Mouse (Mus musculus) kidney, adult 8-10 months (tissue): ENCODE data around the gene Ccdc57.

ENCODE experiments used
- DNase-seq, 2 experiments: peaks; one replicate each; pipeline ENCODE4 v3.0.0; 2022

Gene Ccdc57

GRCm38 (mm10) chr11:120820546-120820945, 112.1 kb downstream of the Ccdc57 start:
- no peak for DNase-seq

- DNase-seq, result no peak
Observed at GRCm38 (mm10) chr11:120819556-120819955, 113.1 kb downstream of the Ccdc57 start.

- no peak for DNase-seq
Observed at GRCm38 (mm10) chr11:120818251-120818650, 114.4 kb downstream of the Ccdc57 start.

- DNase-seq, result no peak
Observed at GRCm38 (mm10) chr11:120817358-120817757, 115.3 kb downstream of the Ccdc57 start.

- DNase-seq, result no peak
Observed at GRCm38 (mm10) chr11:120812068-120812467, 120.6 kb downstream of the Ccdc57 start.

GRCm38 (mm10) chr11:120808010-120808409, 124.7 kb downstream of the Ccdc57 start:
- DNase-seq, result no peak

GRCm38 (mm10) chr11:120805375-120806298, 127.0 kb downstream of the Ccdc57 start:
- DNase-seq, result no peak

- no peak for DNase-seq
Observed at GRCm38 (mm10) chr11:120804769-120805168, 127.9 kb downstream of the Ccdc57 start.

- no peak for DNase-seq
Observed at GRCm38 (mm10) chr11:120804274-120804673, 128.4 kb downstream of the Ccdc57 start.

GRCm38 (mm10) chr11:120800061-120800904, 132.4 kb downstream of the Ccdc57 start:
- DNase-seq, result peak; percentile 85 to 93

GRCm38 (mm10) chr11:120799316-120799890, 133.3 kb downstream of the Ccdc57 start:
- no peak for DNase-seq

- no peak for DNase-seq
Observed at GRCm38 (mm10) chr11:120798244-120798643, 134.4 kb downstream of the Ccdc57 start.

GRCm38 (mm10) chr11:120796614-120796946, 136.1 kb downstream of the Ccdc57 start:
- DNase-seq, result no peak

- DNase-seq, result peak; percentile 94 to 97
Observed at GRCm38 (mm10) chr11:120795756-120796613, 136.7 kb downstream of the Ccdc57 start, which contains the start of gene Dus1l. TSS of gene Dus1l (minus strand) at chr11:120796403.

- DNase-seq, result no peak
Observed at GRCm38 (mm10) chr11:120792652-120793051, 140.0 kb downstream of the Ccdc57 start.

GRCm38 (mm10) chr11:120789810-120790209, 142.9 kb downstream of the Ccdc57 start:
- DNase-seq, result no peak

- no peak for DNase-seq
Observed at GRCm38 (mm10) chr11:120789355-120789754, 143.3 kb downstream of the Ccdc57 start.

- DNase-seq, result peak; percentile 55 to 57
Observed at GRCm38 (mm10) chr11:120788460-120788859, 144.2 kb downstream of the Ccdc57 start.

GRCm38 (mm10) chr11:120785145-120785544, 147.5 kb downstream of the Ccdc57 start:
- DNase-seq, result no peak

- DNase-seq, result peak; percentile 74 to 82
Observed at GRCm38 (mm10) chr11:120784064-120784791, 148.4 kb downstream of the Ccdc57 start, which contains the start of the genes Rfng and Gps1. TSS of gene Rfng (minus strand) at chr11:120784207. TSS of gene Gps1 (plus strand) at chr11:120784272.

- no peak for DNase-seq
Observed at GRCm38 (mm10) chr11:120783426-120784063, 149.1 kb downstream of the Ccdc57 start.
